Mouse (Mus musculus): ENCODE measurements at regions not wholly inside any gene's neighbourhood (a gene's known extent, or its start where the extent isn't known, plus 50 kb on each side); places are given as distances from the start of the nearest gene placed in this dataset.
"Not testable (repeated sequence)": the region's sequence is repeated elsewhere in the genome, so short reads cannot be mapped to it uniquely, and the experiment has no call there.

- not testable (repeated sequence) for DNase-seq (ENCODE audit: low spot score in 2 of 2)
These were observed 158.1 kb downstream of the Adam6a start for GRCm38 (mm10) chr12:113701841-113702240.

GRCm38 (mm10) chr12:113716406-113716805 is 172.7 kb downstream of the Adam6a start:
- DNase-seq (ENCODE audit: low spot score in 2 of 2): peak in 1 of 2 experiments; percentile 16

- peak in 1 of 2 experiments; percentile 2 for DNase-seq (ENCODE audit: low spot score in 2 of 2)
These were observed 192.1 kb downstream of the Adam6a start for GRCm38 (mm10) chr12:113735847-113736246.

GRCm38 (mm10) chr12:113746277-113746676 is 202.6 kb downstream of the Adam6a start:
- DNase-seq (ENCODE audit: low spot score in 2 of 2): no peak

GRCm38 (mm10) chr12:113747987-113748386 is 204.3 kb downstream of the Adam6a start:
- no peak for DNase-seq (ENCODE audit: low spot score in 2 of 2)

GRCm38 (mm10) chr12:113769587-113769986 is 225.9 kb downstream of the Adam6a start:
- DNase-seq (ENCODE audit: low spot score in 2 of 2): no peak

- DNase-seq (ENCODE audit: low spot score in 2 of 2): not testable (repeated sequence)
These were observed 252.2 kb downstream of the Adam6a start for GRCm38 (mm10) chr12:113795876-113796275.

GRCm38 (mm10) chr12:113826377-113826776 is 282.7 kb downstream of the Adam6a start:
- DNase-seq (ENCODE audit: low spot score in 2 of 2): no peak

- DNase-seq (ENCODE audit: low spot score in 2 of 2): peak in 1 of 2 experiments; percentile 21
These were observed 315.2 kb downstream of the Adam6a start for GRCm38 (mm10) chr12:113858893-113859292.

- DNase-seq (ENCODE audit: low spot score in 2 of 2): no peak
These were observed 335.1 kb downstream of the Adam6a start for GRCm38 (mm10) chr12:113878826-113879225.

- no peak for DNase-seq (ENCODE audit: low spot score in 2 of 2)
These were observed 352.4 kb downstream of the Adam6a start for GRCm38 (mm10) chr12:113896152-113896551.

GRCm38 (mm10) chr12:113906459-113906858 is 362.8 kb downstream of the Adam6a start:
- DNase-seq (ENCODE audit: low spot score in 2 of 2): no peak

GRCm38 (mm10) chr12:113907751-113908150 is 364.0 kb downstream of the Adam6a start:
- DNase-seq (ENCODE audit: low spot score in 2 of 2): no peak

- no peak for DNase-seq (ENCODE audit: low spot score in 2 of 2)
These were observed 368.1 kb downstream of the Adam6a start for GRCm38 (mm10) chr12:113911770-113912169.

GRCm38 (mm10) chr12:113940721-113941120 is 397.0 kb downstream of the Adam6a start:
- DNase-seq (ENCODE audit: low spot score in 2 of 2): no peak

GRCm38 (mm10) chr12:113943661-113944327 is 400.1 kb downstream of the Adam6a start:
- DNase-seq (ENCODE audit: low spot score in 2 of 2): not testable (repeated sequence)

- DNase-seq (ENCODE audit: low spot score in 2 of 2): not testable (repeated sequence)
These were observed 402.1 kb downstream of the Adam6a start for GRCm38 (mm10) chr12:113945786-113946185.

- DNase-seq (ENCODE audit: low spot score in 2 of 2): not testable (repeated sequence)
These were observed 404.3 kb downstream of the Adam6a start for GRCm38 (mm10) chr12:113948017-113948416.

- no peak for DNase-seq (ENCODE audit: low spot score in 2 of 2)
These were observed 430.6 kb downstream of the Adam6a start for GRCm38 (mm10) chr12:113974271-113974670.

- peak in 1 of 2 experiments; percentile 83 for DNase-seq (ENCODE audit: low spot score in 2 of 2)
These were observed 437.9 kb downstream of the Adam6a start for GRCm38 (mm10) chr12:113981613-113982012.

GRCm38 (mm10) chr12:113987233-113987990 is 443.7 kb downstream of the Adam6a start:
- no peak for DNase-seq (ENCODE audit: low spot score in 2 of 2)

GRCm38 (mm10) chr12:113992425-113992824 is 448.7 kb downstream of the Adam6a start:
- DNase-seq (ENCODE audit: low spot score in 2 of 2): no peak

- not testable (repeated sequence) for DNase-seq (ENCODE audit: low spot score in 2 of 2)
These were observed 450.6 kb downstream of the Adam6a start for GRCm38 (mm10) chr12:113994284-113994683.

All from left cerebral cortex, adult 9 months (tissue).